Mouse (Mus musculus): ENCODE data around the gene Gm10376.
"Not testable (repeated sequence)": the region's sequence is repeated elsewhere in the genome, so short reads cannot be mapped to it uniquely, and the experiment has no call there.

Gene Gm10376

DNA sequence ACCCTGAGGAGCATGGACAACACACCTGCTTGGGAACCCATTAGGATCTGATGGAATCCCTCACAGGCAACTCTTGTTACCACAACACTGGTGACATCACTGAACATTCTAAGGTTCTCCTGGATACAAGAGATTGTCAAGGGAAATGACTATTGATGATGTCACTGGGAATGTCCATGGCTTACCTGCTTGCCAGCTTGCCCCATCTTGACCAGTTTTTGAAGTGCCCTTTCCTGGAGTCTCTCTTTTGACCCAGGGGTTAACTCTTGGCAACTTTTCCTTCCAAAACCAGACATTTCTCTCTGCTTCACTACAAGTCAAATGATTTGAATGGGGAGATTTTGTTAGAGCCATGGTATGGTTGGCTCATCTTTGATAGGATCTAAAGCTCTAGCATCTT is at the start of gene Gm10376:
TSS of gene Gm10376 (minus strand) at position 101 of the 400 bp plus-strand sequence.
- DNase-seq (ENCODE audit: low read depth, low spot score): not testable (repeated sequence)

DNA sequence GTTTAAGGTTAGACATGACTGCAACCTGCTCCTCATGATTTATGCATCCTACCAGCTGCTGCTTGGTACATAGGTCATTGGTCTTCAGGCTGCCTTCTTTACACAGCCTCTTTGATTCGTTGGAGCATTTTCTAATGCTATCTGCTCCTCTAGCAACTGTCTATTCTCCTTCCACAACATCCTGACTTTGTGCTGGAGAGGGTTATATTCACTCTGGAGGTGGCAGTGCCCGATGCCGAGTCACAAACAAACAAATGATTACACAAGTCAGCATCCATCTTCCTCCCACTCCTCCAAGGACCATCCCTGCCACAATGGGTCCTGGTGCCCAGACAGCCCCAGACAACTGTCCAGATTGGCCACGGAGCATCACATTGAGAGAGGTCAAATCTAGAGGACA is 44.8 kb upstream of the Gm10376 start:
- DNase-seq (ENCODE audit: low read depth, low spot score): not testable (repeated sequence)

DNA sequence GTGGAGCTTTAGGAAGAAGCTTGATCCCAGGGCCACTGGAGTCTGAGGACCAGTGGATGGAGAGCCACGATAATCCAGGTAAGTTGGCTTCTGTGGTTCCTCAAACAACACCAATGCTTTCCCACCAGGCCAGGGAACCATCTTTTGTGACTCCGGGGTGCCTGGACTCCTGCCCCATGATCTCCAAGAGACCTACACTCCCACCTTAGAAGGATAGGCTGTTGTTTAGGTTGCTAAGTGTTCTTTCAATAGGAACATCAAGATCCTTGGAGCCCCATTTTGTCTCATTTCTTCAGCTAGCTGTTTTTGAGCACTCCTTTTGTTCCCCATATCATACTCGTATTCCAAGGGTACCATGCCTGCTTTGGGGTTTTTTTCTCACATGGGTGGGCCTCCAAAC is 42.6 kb upstream of the Gm10376 start:
- not testable (repeated sequence) for DNase-seq (ENCODE audit: low read depth, low spot score)

DNA sequence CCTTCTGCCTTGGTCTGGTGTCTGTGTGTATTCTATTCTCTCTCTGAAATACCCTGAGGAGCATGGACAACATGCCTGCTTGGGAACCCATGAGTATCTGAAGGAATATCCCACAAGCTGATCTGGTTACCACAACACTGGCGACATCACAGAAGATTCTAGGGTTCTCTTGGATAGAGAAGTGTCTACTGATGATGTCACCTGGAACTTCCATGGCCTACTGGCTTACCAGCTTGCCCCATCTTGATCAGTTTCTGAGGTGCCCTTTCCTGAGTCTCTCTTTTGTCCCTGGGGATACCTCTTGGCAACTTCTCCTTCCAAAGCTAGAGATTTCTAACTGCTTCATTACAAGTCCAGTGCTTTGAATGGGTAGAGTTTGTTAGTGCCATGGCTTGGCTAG is 21.9 kb downstream of the Gm10376 start, which contains the start of gene Gm8082:
TSS of gene Gm8082 (minus strand) at position 101 of the 400 bp plus-strand sequence.
- DNase-seq (ENCODE audit: low read depth, low spot score): not testable (repeated sequence)
